Mouse (Mus musculus) thymus, adult 2 months (tissue): ENCODE data around the gene Plekhm2. TPM values are rescaled to one million over a fixed set of nuclear protein-coding genes. Genes with fewer than 3 reads are reported as not detected.

Experiments
- DNase-seq: peaks from one replicate; pipeline ENCODE4 v3.0.0; 2021
- H3K27ac ChIP-seq: fragments of 200-500 bp; 2 replicates; pipeline ENCODE4 v1.5.1; 2012; ENCODE audit warnings: low read length, control low read depth; ENCODE audit not compliant: control insufficient read depth, insufficient read depth
- H3K27me3 ChIP-seq: fragments of 200-500 bp; 2 replicates; pipeline ENCODE4 v1.6.1; 2012; ENCODE audit warnings: mild to moderate bottlenecking, low read length, moderate library complexity, mixed read lengths; ENCODE audit not compliant: control insufficient read depth, insufficient read depth
- H3K36me3 ChIP-seq: fragments of 200-500 bp; 2 replicates; pipeline ENCODE4 v1.6.1; 2012; ENCODE audit warnings: mild to moderate bottlenecking, low read length, moderate library complexity; ENCODE audit not compliant: control insufficient read depth, insufficient read depth
- H3K4me1 ChIP-seq: fragments of 200-500 bp; replicated peaks from 2 replicates; pipeline ENCODE4 v1.6.1; 2012; ENCODE audit warnings: low read length; ENCODE audit not compliant: control insufficient read depth, insufficient read depth
- H3K4me3 ChIP-seq: fragments of 200-500 bp; 2 replicates; pipeline ENCODE4 v1.5.1; 2012; ENCODE audit warnings: mild to moderate bottlenecking, low read length, control low read depth, moderate library complexity; ENCODE audit not compliant: control insufficient read depth, insufficient read depth
- CTCF ChIP-seq: fragments of 200-500 bp; IDR thresholded peaks from 2 replicates; pipeline ENCODE4 v1.5.1; 2012; ENCODE audit warnings: mild to moderate bottlenecking, control low read depth, low read length, moderate library complexity, borderline replicate concordance; ENCODE audit not compliant: control insufficient read depth, poor library complexity, insufficient read depth; ENCODE audit errors: extremely low read depth
- POLR2A ChIP-seq: fragments of 200-500 bp; IDR thresholded peaks from 2 replicates; pipeline ENCODE4 v1.6.1; 2012; ENCODE audit warnings: mild to moderate bottlenecking, low read length, control low read depth, moderate library complexity; ENCODE audit not compliant: control insufficient read depth, poor library complexity, insufficient read depth; ENCODE audit errors: extremely low read depth
- WGBS: fragments of 180-500 bp; shearing (Covaris S2); methylation state at CpG from one replicate; pipeline ENCODE4 v1.1.7; 2018; 5-methylcytosine and 5-hydroxymethylcytosine counted together
- polyA plus RNA-seq: library from polyadenylated mRNA; depleted of rRNA; stranded (reverse); fragments of >200 nt; gene quantifications from 2 replicates; pipeline ENCODE4 v1.2.3, GENCODE M21; 2012

Plekhm2 gene
- polyA plus RNA-seq, 1 experiment: 71.4 TPM

GRCm38 (mm10) chr4:141623037-141623436 lies 41.7 kb downstream of the Plekhm2 start:
- Histone ChIP-seq H3K4me1 (peaks cover 8% of the 10 kb centered on the region), H3K36me3 (no peaks in the 10 kb centered on the region), H3K27me3 (no peaks in the 10 kb centered on the region), H3K27ac (no peak overlapping the region), H3K4me3 (no peak overlapping the region)
- WGBS: 90% methylated on average over 11 of the region's 11 CpGs
- TF ChIP-seq POLR2A (no peak), CTCF (no peak)
- no peak for DNase-seq

GRCm38 (mm10) chr4:141622580-141622979 lies 42.1 kb downstream of the Plekhm2 start:
- DNase-seq: no peak
- TF ChIP-seq CTCF (no peak), POLR2A (no peak)
- Histone ChIP-seq H3K36me3 (no peaks in the 10 kb centered on the region), H3K27ac (no peak overlapping the region), H3K4me3 (no peak overlapping the region), H3K27me3 (no peaks in the 10 kb centered on the region), H3K4me1 (peaks cover 13% of the 10 kb centered on the region)
- 93% methylated on average over 5 of the region's 5 CpGs for WGBS

DNA sequence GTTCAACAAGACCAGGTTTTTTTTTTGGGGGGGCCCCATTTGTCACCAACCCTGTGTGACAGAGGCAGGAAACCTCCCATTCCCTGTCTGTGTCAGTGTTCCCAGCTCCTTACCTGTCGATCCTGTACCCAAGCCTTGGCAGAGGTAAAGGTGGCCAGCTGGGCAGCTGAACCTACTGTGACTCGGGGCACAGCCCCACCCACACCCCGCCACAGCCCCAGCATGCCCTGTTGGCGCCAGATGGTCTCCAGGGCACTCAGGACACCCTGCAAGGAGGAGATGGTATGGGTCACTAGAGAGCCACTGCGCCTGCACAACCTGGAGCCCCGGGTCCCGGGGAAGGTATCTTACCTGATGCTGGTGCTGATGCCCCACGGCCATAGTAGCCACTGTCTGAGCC lies 42.6 kb downstream of the Plekhm2 start:
- no peak for TF ChIP-seq CTCF
- no peak for TF ChIP-seq POLR2A
- no peak for DNase-seq
- Histone ChIP-seq H3K27me3 (no peaks in the 10 kb centered on the region), H3K27ac (no peak overlapping the region), H3K36me3 (no peaks in the 10 kb centered on the region), H3K4me3 (no peak overlapping the region), H3K4me1 (peaks cover 15% of the 10 kb centered on the region)
- 94% methylated on average over 8 of the region's 8 CpGs for WGBS

DNA sequence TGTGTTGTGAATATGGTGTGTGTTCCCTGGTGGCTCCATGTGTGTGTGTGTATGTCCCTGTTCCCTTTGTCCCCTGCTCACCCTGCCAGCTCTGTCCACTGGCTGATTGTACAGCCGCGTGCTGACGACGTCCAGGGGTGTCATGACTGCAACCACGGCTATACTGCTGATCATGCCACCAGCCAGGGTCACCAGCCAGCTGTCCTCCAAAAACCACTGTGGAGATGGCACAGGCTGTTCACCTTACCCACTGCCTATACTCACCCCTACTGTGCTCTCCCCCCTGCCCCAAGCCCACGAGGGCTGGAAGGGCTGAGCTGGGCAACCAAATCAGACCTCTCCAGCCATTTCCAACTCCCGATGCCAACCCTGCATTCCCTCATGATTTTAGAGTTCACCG lies 43.4 kb downstream of the Plekhm2 start:
- WGBS: 88% methylated on average over 8 of the region's 8 CpGs
- no peak overlapping the region for H3K27ac ChIP-seq
- H3K36me3 ChIP-seq: no peaks in the 10 kb centered on the region
- TF ChIP-seq POLR2A: no peak
- TF ChIP-seq CTCF: no peak
- H3K27me3 ChIP-seq: no peaks in the 10 kb centered on the region
- H3K4me3 ChIP-seq: no peak overlapping the region
- DNase-seq: no peak
- peaks cover 15% of the 10 kb centered on the region for H3K4me1 ChIP-seq

DNA sequence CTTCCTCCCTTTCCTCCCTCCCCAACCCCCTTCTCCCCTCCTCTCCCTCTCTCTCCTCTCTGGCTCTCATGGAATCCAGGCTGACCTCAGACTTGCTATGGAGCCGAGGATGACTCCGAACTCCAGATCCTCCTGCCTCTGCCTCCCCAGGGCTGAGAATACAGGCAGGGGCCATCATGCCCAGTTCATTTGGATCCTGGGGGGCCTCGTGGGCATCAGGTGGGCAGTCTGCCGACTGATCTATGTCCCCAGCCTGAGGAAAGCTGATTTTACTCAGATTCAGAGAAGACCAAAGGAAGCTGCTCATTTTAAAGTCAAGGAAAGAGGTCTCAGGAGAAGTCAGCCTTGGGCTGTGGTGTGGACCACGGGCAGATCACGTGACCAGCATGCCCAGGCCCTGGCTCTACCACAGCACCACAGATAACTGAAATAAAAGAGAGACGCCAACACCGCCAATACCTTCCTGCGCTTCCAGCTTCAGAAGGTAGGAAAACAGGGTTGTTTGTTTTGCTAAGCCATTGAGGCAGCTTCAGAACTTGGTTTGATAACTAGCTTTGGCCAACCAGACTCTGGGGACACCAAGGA lies 45.3 kb downstream of the Plekhm2 start:
- no peak for TF ChIP-seq CTCF
- TF ChIP-seq POLR2A: no peak
- DNase-seq: no peak
- WGBS: 49% methylated on average over 9 of the region's 9 CpGs
- H3K4me3 ChIP-seq: no peak overlapping the region
- peaks cover 15% of the 10 kb centered on the region for H3K4me1 ChIP-seq
- no peaks in the 10 kb centered on the region for H3K36me3 ChIP-seq
- H3K27me3 ChIP-seq: no peaks in the 10 kb centered on the region
- H3K27ac ChIP-seq: no peak overlapping the region

DNA sequence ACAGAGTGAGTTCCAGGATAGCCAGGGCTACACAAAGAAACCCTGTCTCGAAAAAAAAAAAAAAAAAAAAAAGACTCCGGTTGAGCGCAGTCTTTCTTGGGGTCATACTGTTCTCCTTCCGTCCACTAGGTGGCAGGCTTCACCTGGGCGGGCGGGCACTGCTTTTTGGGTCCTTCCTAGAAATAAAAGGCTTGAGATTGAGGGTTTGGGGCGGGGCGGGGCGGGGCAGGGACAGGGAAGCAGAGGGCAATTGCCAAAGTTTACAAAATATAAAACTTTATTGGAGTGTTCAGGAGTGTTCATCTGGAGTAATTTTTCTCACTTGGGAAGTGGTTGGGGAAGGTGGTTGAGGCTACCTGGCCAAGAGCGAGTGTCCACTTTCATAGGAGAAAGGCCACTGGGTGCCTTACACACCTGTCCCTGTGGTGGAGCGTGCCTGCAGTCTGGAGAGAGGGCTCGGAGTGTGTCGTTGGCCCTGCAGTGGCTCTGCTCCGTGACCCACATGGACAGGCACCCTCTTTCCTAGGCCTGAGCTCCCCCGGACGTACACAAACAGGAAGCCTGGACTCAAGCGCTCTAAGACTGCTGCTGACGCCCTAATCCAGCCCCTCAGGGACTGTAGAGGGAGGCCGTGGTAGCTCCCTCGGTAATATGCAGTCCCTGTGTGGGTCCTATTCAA lies 46.0 kb downstream of the Plekhm2 start, which contains the start of gene Tmem82:
TSS of gene Tmem82 (minus strand) at position 69 of the 679 bp plus-strand sequence.
- H3K27ac ChIP-seq: no peak within 1 kb of the TSS
- TF ChIP-seq POLR2A (no peak), CTCF (no peak)
- no peaks in the 10 kb centered on the region for H3K27me3 ChIP-seq
- peak within 1 kb of the TSS; percentile 44 for H3K4me3 ChIP-seq
- 15% methylated on average over 20 of the region's 20 CpGs for WGBS
- H3K36me3 ChIP-seq: no peaks in the 10 kb centered on the region
- H3K4me1 ChIP-seq: peaks cover 15% of the 10 kb centered on the region
- DNase-seq: peak; percentile 67
